Mouse (Mus musculus) liver, postnatal 0 days (tissue): ENCODE measurements at regions not wholly inside any gene's neighbourhood (a gene's known extent, or its start where the extent isn't known, plus 50 kb on each side); places are given as distances from the start of the nearest gene placed in this dataset.

Experiments
- CTCF ChIP-seq: sonication (generic); IDR thresholded peaks from 2 replicates; pipeline ENCODE4 v1.5.1; 2016; ENCODE audit warnings: antibody characterized with exemption, low read depth
- EP300 ChIP-seq: IDR thresholded peaks from 2 replicates; pipeline ENCODE4 v1.6.1; 2016; ENCODE audit warnings: antibody characterized with exemption, low read depth, mild to moderate bottlenecking

GRCm38 (mm10) chr5:106385838-106386237, 72.1 kb downstream of the Barhl2 start:
- TF ChIP-seq EP300 (no peak), CTCF (no peak)
